Mouse (Mus musculus) kidney, postnatal 0 days (tissue): ENCODE measurements around the gene Uri1. TPM values are rescaled to one million over a fixed set of nuclear protein-coding genes. Genes with fewer than 3 reads are reported as not detected.

Experiments used
- ATAC-seq: fragments of 200-750 bp; cut with Nextera tagmentation; replicated peaks from 2 replicates; pipeline ENCODE4 v1.8.0; 2017; ENCODE audit warnings: low read depth, moderate number of reproducible peaks, moderate TSS enrichment, moderate library complexity; ENCODE audit not compliant: low FRiP score
- DNase-seq: peaks from one replicate; pipeline ENCODE4 v3.0.0-alpha.2; 2016; ENCODE audit warnings: low spot score
- H3K27ac ChIP-seq: fragments of 300-500 bp; sonication (generic); 2 replicates; pipeline ENCODE4 v1.5.1; 2014; ENCODE audit warnings: mild to moderate bottlenecking
- H3K27me3 ChIP-seq: fragments of 300-500 bp; sonication (generic); 2 replicates; pipeline ENCODE4 v1.6.1; 2014; ENCODE audit warnings: low read length, mixed read lengths; ENCODE audit not compliant: insufficient read depth
- H3K36me3 ChIP-seq: fragments of 300-500 bp; sonication (generic); 2 replicates; pipeline ENCODE4 v1.6.1; 2014; ENCODE audit warnings: low read length, mixed read lengths; ENCODE audit not compliant: insufficient read depth
- H3K4me1 ChIP-seq: fragments of 300-500 bp; sonication (generic); replicated peaks from 2 replicates; pipeline ENCODE4 v1.6.1; 2014; ENCODE audit warnings: antibody characterized with exemption, low read length, mixed read lengths; ENCODE audit not compliant: insufficient read depth
- H3K4me2 ChIP-seq: fragments of 300-500 bp; sonication (generic); 2 replicates; pipeline ENCODE4 v1.6.1; 2014; ENCODE audit warnings: mild to moderate bottlenecking, low read length, moderate library complexity, mixed read lengths
- H3K4me3 ChIP-seq: fragments of 300-500 bp; sonication (generic); replicated peaks from 2 replicates; pipeline ENCODE4 v1.5.1; 2014; ENCODE audit warnings: low read depth, low read length
- H3K9ac ChIP-seq: fragments of 300-500 bp; sonication (generic); 2 replicates; pipeline ENCODE4 v1.6.1; 2014; ENCODE audit warnings: low read depth, low read length
- H3K9me3 ChIP-seq: fragments of 300-500 bp; sonication (generic); replicated peaks from 2 replicates; pipeline ENCODE4 v1.6.1; 2016; ENCODE audit warnings: low read length, inconsistent platforms, mixed read lengths
- CTCF ChIP-seq: IDR thresholded peaks from 2 replicates; pipeline ENCODE4 v1.5.1; 2016; ENCODE audit warnings: antibody characterized with exemption, low read depth, mild to moderate bottlenecking, moderate library complexity
- WGBS: fragments of 180-500 bp; shearing (Covaris S2); extraction: QIAGEN DNeasy Blood & Tissue Kit; methylation state at CpG from one replicate; pipeline ENCODE4 v1.1.7; 2014; 5-methylcytosine and 5-hydroxymethylcytosine counted together
- polyA plus RNA-seq: library from polyadenylated mRNA; unstranded; fragments of >200 nt; fragmentation: Nextera tagmentation; extraction: Ambion mirVana; gene quantifications from 2 replicates; pipeline ENCODE4 v1.2.1, GENCODE M21; 2015

The Uri1 gene
- polyA plus RNA-seq, 1 experiment from 2014 or later = 57.9 TPM

GRCm38 (mm10) chr7:37934770-37935182 is 88.6 kb downstream of the Uri1 start:
- no peak for ATAC-seq

GRCm38 (mm10) chr7:37933754-37934308 is 89.5 kb downstream of the Uri1 start:
- 40% methylated on average over 9 of the region's 9 CpGs for WGBS
- Histone ChIP-seq H3K27ac (no peak overlapping the region), H3K4me3 (no peak overlapping the region), H3K9me3 (no peaks in the 10 kb centered on the region), H3K4me1 (no peaks in the 10 kb centered on the region), H3K9ac (no peak overlapping the region), H3K36me3 (no peaks in the 10 kb centered on the region), H3K27me3 (no peaks in the 10 kb centered on the region), H3K4me2 (no peak overlapping the region)
- no peak for TF ChIP-seq CTCF
- no peak for ATAC-seq
- no peak for DNase-seq

More at GRCm38 (mm10) chr7:37934770-37935182, 88.6 kb downstream of the Uri1 start:
- Histone ChIP-seq H3K27me3 (no peaks in the 10 kb centered on the region), H3K9ac (no peak overlapping the region), H3K4me3 (no peak overlapping the region), H3K4me1 (no peaks in the 10 kb centered on the region), H3K4me2 (no peak overlapping the region), H3K9me3 (no peaks in the 10 kb centered on the region), H3K36me3 (no peaks in the 10 kb centered on the region), H3K27ac (no peak overlapping the region)
- WGBS = 35% methylated on average over 5 of the region's 5 CpGs
- peak; percentile 73 for TF ChIP-seq CTCF
- peak; percentile 57 for DNase-seq

- Histone ChIP-seq H3K4me3 (no peak overlapping the region), H3K4me2 (no peak overlapping the region), H3K27me3 (no peaks in the 10 kb centered on the region), H3K27ac (no peak overlapping the region), H3K9me3 (no peaks in the 10 kb centered on the region), H3K4me1 (no peaks in the 10 kb centered on the region), H3K9ac (no peak overlapping the region), H3K36me3 (no peaks in the 10 kb centered on the region)
- ATAC-seq (no peak), DNase-seq (peak; percentile 16)
- WGBS = 22% methylated on average over 3 of the region's 3 CpGs
- no peak for TF ChIP-seq CTCF
These were observed 91.7 kb downstream of the Uri1 start for GRCm38 (mm10) chr7:37931631-37932030.

GRCm38 (mm10) chr7:37929738-37930137 is 93.6 kb downstream of the Uri1 start:
- ATAC-seq (no peak), DNase-seq (no peak)
- Histone ChIP-seq H3K27me3 (no peaks in the 10 kb centered on the region), H3K27ac (no peak overlapping the region), H3K36me3 (no peaks in the 10 kb centered on the region), H3K9ac (no peak overlapping the region), H3K4me2 (no peak overlapping the region), H3K9me3 (no peaks in the 10 kb centered on the region), H3K4me3 (no peak overlapping the region), H3K4me1 (no peaks in the 10 kb centered on the region)
- no peak for TF ChIP-seq CTCF
- 65% methylated on average over 5 of the region's 5 CpGs for WGBS

DNA sequence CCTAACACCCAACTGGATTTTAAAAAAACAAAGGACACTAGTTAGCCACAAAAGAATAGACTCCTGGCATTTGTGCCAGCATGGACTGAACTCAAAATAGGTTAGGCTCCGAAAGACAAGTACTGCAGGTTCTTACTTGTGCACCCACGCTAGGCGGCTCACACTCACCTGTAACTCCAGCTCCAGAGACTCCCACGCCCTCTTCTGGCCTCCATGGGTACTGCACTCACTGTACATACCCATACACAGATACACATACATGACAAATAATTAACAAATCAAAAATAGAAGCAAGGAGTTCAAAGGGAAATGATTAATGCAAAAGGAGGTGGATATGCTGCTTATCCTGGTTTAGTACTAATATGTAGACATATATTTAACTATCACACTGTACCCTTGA is 100.4 kb downstream of the Uri1 start:
- H3K9ac ChIP-seq = no peak overlapping the region
- peak; percentile 27; the same call in 1 of the 2 replicates for TF ChIP-seq CTCF
- H3K27ac ChIP-seq = no peak overlapping the region
- no peaks in the 10 kb centered on the region for H3K27me3 ChIP-seq
- DNase-seq = no peak
- no peak overlapping the region for H3K4me2 ChIP-seq
- no peaks in the 10 kb centered on the region for H3K4me1 ChIP-seq
- H3K9me3 ChIP-seq = no peaks in the 10 kb centered on the region
- H3K4me3 ChIP-seq = no peak overlapping the region
- no peaks in the 10 kb centered on the region for H3K36me3 ChIP-seq
- 78% methylated on average over 4 of the region's 4 CpGs for WGBS
- no peak for ATAC-seq

DNA sequence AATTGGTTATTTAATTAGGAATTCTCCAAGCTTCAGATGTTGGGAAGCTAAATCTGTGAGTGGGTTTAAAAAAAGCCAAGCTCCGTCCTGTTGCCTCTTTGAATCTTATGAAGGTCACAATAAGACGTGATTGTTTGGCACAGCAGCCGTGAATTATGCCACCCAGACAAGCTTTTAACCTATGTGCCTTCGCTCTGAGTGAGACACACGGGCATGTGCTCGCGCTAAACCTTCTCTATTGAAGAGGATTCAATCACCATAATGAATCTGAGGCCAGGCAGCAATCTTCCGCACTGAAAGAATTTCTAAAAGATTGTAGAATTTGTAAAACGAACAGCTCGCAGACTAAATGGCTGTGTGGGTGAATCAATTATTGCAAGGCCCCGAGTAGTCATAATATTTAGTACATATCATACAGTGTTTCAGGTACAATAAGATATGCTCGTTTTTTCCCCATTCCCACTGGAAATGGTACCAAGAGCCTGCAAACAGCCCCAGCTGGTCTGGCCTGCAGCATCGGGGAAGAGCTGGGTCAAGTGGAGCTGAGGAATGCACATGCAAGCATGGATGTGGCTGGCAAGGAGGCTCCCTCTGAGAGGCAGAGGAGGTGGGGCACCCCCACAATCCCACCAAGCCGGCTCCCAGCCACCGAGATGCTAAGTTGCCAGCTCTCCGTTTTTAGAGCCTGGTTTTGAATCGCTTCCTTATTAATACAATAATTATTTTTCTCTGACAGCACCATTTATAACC is 101.5 kb downstream of the Uri1 start:
- DNase-seq = no peak
- Histone ChIP-seq H3K4me1 (no peaks in the 10 kb centered on the region), H3K36me3 (no peaks in the 10 kb centered on the region), H3K9me3 (no peaks in the 10 kb centered on the region), H3K27me3 (no peaks in the 10 kb centered on the region), H3K4me2 (no peak overlapping the region), H3K9ac (no peak overlapping the region), H3K4me3 (no peak overlapping the region), H3K27ac (no peak overlapping the region)
- no peak for ATAC-seq
- no peak for TF ChIP-seq CTCF
- 80% methylated on average over 17 of the region's 17 CpGs for WGBS
